Mouse (Mus musculus) heart, postnatal 0 days (tissue): ENCODE results near the gene Apol7a.

Experiments used
- CTCF ChIP-seq: IDR thresholded peaks from 2 replicates; pipeline ENCODE4 v1.5.1; 2016; ENCODE audit warnings: antibody characterized with exemption, control low read depth, low read depth
- EP300 ChIP-seq: IDR thresholded peaks from 2 replicates; pipeline ENCODE4 v1.6.1; 2016; ENCODE audit warnings: antibody characterized with exemption, low read depth

GRCm38 (mm10) chr15:77381481-77381880, 17.4 kb downstream of the Apol7a start:
- TF ChIP-seq EP300 = no peak
- TF ChIP-seq CTCF = no peak
